Mouse (Mus musculus): Measurements from ENCODE around the gene Naga. TPM values are rescaled to one million over a fixed set of nuclear protein-coding genes. Genes with fewer than 3 reads are reported as not detected.
"Not testable (repeated sequence)": the region's sequence is repeated elsewhere in the genome, so short reads cannot be mapped to it uniquely, and the experiment has no call there.

The Naga gene
- polyA plus RNA-seq, 1 experiment from 2014 or later: 26.1 TPM

DNA sequence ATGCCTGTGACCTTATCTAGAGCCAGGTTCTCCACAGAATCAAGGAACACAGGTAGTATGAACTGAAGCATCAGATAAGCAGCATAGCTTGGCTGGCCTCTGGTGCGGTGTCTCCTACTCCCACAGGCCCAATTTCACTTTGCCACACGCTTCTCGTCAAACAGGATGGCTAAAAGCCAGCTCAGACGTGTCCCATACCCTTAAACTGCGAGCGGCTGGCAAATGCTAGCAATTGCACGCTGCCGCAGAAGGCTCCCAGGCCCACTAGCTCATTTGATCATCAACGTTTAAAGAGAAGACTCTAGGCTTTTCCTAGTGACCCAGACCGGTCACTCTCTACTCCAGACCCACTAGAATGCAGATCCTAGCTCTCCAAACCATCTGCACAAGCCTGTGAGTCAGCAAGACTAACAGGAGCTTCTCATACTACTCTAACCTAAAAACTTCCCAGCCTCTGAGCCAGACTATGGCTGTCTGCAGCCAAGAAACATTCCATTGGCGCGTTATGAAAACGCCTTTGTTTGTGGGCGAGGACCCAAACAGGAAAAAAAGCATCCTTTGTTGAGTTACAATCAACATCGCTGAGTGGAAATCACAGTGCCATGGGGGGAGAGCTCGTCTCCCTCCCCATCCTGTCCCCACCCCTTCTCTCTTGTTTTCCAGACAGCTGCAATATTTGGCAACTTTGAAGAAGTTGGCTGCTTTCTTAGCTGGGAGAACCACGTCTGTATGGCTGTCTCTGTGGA lies 37.8 kb upstream of the Naga start:
- peak; percentile 24; the same call in 1 of the 2 replicates for ATAC-seq
- WGBS: 30% methylated on average over 17 of the region's 17 CpGs

DNA sequence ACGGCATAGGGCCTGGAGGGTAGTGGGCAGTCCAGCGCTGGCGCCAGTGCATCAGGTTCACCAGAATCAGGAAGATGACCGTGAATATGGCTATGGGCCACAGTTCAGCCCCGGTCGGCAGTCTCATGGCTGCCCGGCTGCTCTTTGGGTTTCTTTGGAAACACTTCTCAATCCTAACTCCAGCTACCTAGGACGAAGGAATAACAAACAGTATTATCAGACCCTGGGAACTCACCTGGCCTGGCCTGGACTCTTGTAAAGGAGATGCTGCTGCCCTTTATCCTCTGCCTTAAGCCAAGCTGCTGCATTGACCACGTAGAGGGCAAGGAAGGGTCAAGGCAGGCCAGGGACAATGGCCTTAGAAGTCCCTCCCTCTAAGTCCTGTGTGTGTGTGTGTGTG lies 37.1 kb upstream of the Naga start:
- no peak for ATAC-seq
- no peaks in the 10 kb centered on the region for H3K27me3 ChIP-seq (replicated peaks; ENCODE audit: control insufficient read depth, insufficient read depth, low read length)
- H3K4me1 ChIP-seq (replicated peaks; ENCODE audit: control insufficient read depth, insufficient read depth, low read length): peaks cover 18% of the 10 kb centered on the region
- no peak overlapping the region for H3K9ac ChIP-seq (replicated peaks; ENCODE audit: low read depth, low read length)
- H3K27ac ChIP-seq (ENCODE audit: low read length): peak overlapping the region; percentile 41; the same call in 1 of the 2 replicates
- no peak overlapping the region for H3K4me3 ChIP-seq (replicated peaks; ENCODE audit: low read length)
- WGBS: 87% methylated on average over 9 of the region's 9 CpGs
- H3K9me3 ChIP-seq (ENCODE audit: control insufficient read depth, low read length): no peaks in the 10 kb centered on the region
- no peak overlapping the region for H3K4me2 ChIP-seq (ENCODE audit: low read length)
- no peaks in the 10 kb centered on the region for H3K36me3 ChIP-seq (ENCODE audit: control insufficient read depth, insufficient read depth)

More for the DNA sequence above, 37.8 kb upstream of the Naga start:
- no peak overlapping the region for H3K4me3 ChIP-seq (replicated peaks; ENCODE audit: low read length)
- no peak overlapping the region for H3K9ac ChIP-seq (replicated peaks; ENCODE audit: low read depth, low read length)
- H3K4me2 ChIP-seq (ENCODE audit: low read length): no peak overlapping the region
- no peaks in the 10 kb centered on the region for H3K36me3 ChIP-seq (ENCODE audit: control insufficient read depth, insufficient read depth)
- H3K27me3 ChIP-seq (replicated peaks; ENCODE audit: control insufficient read depth, insufficient read depth, low read length): no peaks in the 10 kb centered on the region
- H3K9me3 ChIP-seq (ENCODE audit: control insufficient read depth, low read length): no peaks in the 10 kb centered on the region
- peaks cover 21% of the 10 kb centered on the region for H3K4me1 ChIP-seq (replicated peaks; ENCODE audit: control insufficient read depth, insufficient read depth, low read length)
- peak overlapping the region; percentile 41 for H3K27ac ChIP-seq (ENCODE audit: low read length)

DNA sequence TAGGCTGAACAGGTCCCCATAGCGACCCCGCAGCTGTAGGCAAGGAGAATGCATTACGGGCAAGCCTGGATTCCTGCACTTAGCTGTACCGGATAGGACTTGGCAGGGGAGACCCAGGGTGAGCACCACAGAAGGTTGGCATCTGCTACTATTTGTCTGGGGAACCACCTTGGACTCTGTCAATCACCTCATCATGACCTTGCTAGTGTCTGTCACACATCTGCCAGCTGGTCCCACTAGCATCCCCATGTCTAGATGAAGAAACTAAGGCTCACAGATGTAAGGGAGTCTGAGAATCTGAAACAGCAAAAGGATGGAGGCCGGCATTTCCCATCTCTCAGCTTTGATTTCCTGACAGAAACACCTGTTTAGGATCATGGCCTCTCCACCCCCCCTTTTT lies 35.7 kb upstream of the Naga start:
- H3K9ac ChIP-seq (replicated peaks; ENCODE audit: low read depth, low read length): no peak overlapping the region
- peaks cover 13% of the 10 kb centered on the region for H3K4me1 ChIP-seq (replicated peaks; ENCODE audit: control insufficient read depth, insufficient read depth, low read length)
- no peaks in the 10 kb centered on the region for H3K36me3 ChIP-seq (ENCODE audit: control insufficient read depth, insufficient read depth)
- no peaks in the 10 kb centered on the region for H3K9me3 ChIP-seq (ENCODE audit: control insufficient read depth, low read length)
- H3K4me2 ChIP-seq (ENCODE audit: low read length): no peak overlapping the region
- ATAC-seq: no peak
- no peak overlapping the region for H3K4me3 ChIP-seq (replicated peaks; ENCODE audit: low read length)
- WGBS: 79% methylated on average over 5 of the region's 5 CpGs
- H3K27ac ChIP-seq (ENCODE audit: low read length): no peak overlapping the region
- no peaks in the 10 kb centered on the region for H3K27me3 ChIP-seq (replicated peaks; ENCODE audit: control insufficient read depth, insufficient read depth, low read length)

DNA sequence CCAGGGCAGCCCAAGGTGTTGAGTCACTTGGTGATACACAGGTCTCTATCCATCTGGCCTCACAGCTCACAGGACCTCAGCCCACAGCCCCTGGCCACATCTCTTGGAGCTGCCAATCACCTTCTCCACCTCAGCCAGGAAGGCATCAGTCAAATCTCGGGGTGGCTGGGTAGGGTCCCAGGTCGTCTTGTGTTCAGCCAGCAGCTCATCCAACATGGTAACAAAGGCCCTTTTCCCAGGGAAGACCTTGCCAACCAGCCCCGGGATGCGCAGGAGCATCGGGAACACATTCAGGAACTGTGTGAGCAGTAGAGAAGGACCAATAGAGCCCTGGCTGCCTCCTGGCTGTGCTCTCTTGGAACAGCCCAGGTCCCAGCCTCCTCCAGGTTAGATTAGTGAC lies 34.3 kb upstream of the Naga start:
- no peak overlapping the region for H3K4me3 ChIP-seq (replicated peaks; ENCODE audit: low read length)
- no peaks in the 10 kb centered on the region for H3K36me3 ChIP-seq (ENCODE audit: control insufficient read depth, insufficient read depth)
- peaks cover 13% of the 10 kb centered on the region for H3K4me1 ChIP-seq (replicated peaks; ENCODE audit: control insufficient read depth, insufficient read depth, low read length)
- H3K4me2 ChIP-seq (ENCODE audit: low read length): no peak overlapping the region
- no peaks in the 10 kb centered on the region for H3K27me3 ChIP-seq (replicated peaks; ENCODE audit: control insufficient read depth, insufficient read depth, low read length)
- no peak overlapping the region for H3K27ac ChIP-seq (ENCODE audit: low read length)
- WGBS: 85% methylated on average over 5 of the region's 5 CpGs
- no peak for ATAC-seq
- no peak overlapping the region for H3K9ac ChIP-seq (replicated peaks; ENCODE audit: low read depth, low read length)
- no peaks in the 10 kb centered on the region for H3K9me3 ChIP-seq (ENCODE audit: control insufficient read depth, low read length)

DNA sequence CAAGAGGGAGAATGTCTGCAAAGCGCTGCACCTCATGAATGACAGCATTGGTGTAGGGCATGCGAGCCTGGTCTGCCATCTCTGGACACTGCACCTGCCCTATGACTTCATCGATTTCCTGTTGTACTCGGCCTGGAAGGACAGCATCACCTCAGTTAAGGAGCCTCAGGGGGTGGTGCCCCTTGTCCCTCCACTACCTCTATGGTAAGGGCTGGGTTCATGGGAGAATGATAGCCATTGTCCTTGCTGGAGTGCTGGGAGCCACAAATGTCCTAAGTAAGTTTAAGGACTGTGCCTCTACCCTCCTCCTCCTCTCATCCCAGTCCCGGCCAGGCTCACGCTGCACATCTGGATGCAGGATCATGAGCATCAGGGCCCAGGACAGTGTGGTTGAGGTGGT lies 33.7 kb upstream of the Naga start:
- no peak for ATAC-seq
- WGBS: 88% methylated on average over 6 of the region's 6 CpGs

DNA sequence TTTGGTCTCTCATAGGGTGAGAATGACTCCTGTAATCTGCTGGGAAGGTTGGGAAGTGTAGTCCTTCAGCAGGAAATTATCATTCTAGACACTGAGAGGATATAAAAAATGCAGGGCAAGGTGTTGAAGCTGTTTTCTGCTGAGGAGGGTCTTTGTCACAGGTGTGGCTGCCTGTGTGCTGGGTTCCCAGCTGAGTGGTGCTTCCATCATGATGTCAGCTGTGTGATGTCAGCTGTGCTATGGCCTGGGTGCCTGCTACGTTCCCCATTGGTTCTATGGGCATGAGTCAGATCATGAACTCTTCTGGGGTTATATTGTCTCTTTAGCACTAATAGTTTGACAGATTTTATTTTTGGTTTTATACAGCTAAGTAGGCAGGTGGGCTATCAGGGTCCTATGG lies 30.1 kb upstream of the Naga start:
- no peaks in the 10 kb centered on the region for H3K4me1 ChIP-seq (replicated peaks; ENCODE audit: control insufficient read depth, insufficient read depth, low read length)
- H3K9ac ChIP-seq (replicated peaks; ENCODE audit: low read depth, low read length): no peak overlapping the region
- no peak overlapping the region for H3K4me2 ChIP-seq (ENCODE audit: low read length)
- H3K9me3 ChIP-seq (ENCODE audit: control insufficient read depth, low read length): no peaks in the 10 kb centered on the region
- no peak for ATAC-seq
- H3K4me3 ChIP-seq (replicated peaks; ENCODE audit: low read length): no peak overlapping the region
- WGBS: 81% methylated on average over 1 of the region's 1 CpGs
- no peaks in the 10 kb centered on the region for H3K36me3 ChIP-seq (ENCODE audit: control insufficient read depth, insufficient read depth)
- no peak overlapping the region for H3K27ac ChIP-seq (ENCODE audit: low read length)
- no peaks in the 10 kb centered on the region for H3K27me3 ChIP-seq (replicated peaks; ENCODE audit: control insufficient read depth, insufficient read depth, low read length)

More for the DNA sequence above, 33.7 kb upstream of the Naga start:
- no peaks in the 10 kb centered on the region for H3K36me3 ChIP-seq (ENCODE audit: control insufficient read depth, insufficient read depth)
- no peaks in the 10 kb centered on the region for H3K27me3 ChIP-seq (replicated peaks; ENCODE audit: control insufficient read depth, insufficient read depth, low read length)
- no peak overlapping the region for H3K4me3 ChIP-seq (replicated peaks; ENCODE audit: low read length)
- no peak overlapping the region for H3K27ac ChIP-seq (ENCODE audit: low read length)
- H3K4me2 ChIP-seq (ENCODE audit: low read length): no peak overlapping the region
- no peaks in the 10 kb centered on the region for H3K9me3 ChIP-seq (ENCODE audit: control insufficient read depth, low read length)
- peaks cover 13% of the 10 kb centered on the region for H3K4me1 ChIP-seq (replicated peaks; ENCODE audit: control insufficient read depth, insufficient read depth, low read length)
- H3K9ac ChIP-seq (replicated peaks; ENCODE audit: low read depth, low read length): no peak overlapping the region

DNA sequence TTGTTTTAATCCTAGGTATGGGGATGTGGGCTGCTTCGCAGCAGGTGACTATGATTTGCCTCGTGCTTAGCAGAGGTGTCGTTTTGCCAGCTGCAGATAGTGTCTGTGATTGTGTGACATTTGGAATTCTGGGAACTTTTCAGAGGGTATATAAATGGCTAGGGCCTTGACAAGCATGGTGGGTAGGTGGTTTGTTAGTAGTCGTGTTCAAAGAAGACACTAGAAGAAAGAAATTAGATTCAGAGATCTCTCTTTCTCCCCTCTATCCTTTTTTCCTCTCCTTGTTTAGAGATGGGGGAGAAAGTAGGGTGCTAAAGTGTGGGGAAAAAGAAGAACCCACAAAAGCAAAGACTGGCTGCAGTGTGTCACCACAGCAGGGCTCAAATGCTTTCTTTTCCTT lies 29.4 kb upstream of the Naga start:
- H3K4me3 ChIP-seq (replicated peaks; ENCODE audit: low read length): no peak overlapping the region
- H3K9ac ChIP-seq (replicated peaks; ENCODE audit: low read depth, low read length): no peak overlapping the region
- H3K27me3 ChIP-seq (replicated peaks; ENCODE audit: control insufficient read depth, insufficient read depth, low read length): no peaks in the 10 kb centered on the region
- no peaks in the 10 kb centered on the region for H3K9me3 ChIP-seq (ENCODE audit: control insufficient read depth, low read length)
- H3K36me3 ChIP-seq (ENCODE audit: control insufficient read depth, insufficient read depth): no peaks in the 10 kb centered on the region
- WGBS: 97% methylated on average over 4 of the region's 4 CpGs
- no peak overlapping the region for H3K4me2 ChIP-seq (ENCODE audit: low read length)
- no peak for ATAC-seq
- no peaks in the 10 kb centered on the region for H3K4me1 ChIP-seq (replicated peaks; ENCODE audit: control insufficient read depth, insufficient read depth, low read length)
- no peak overlapping the region for H3K27ac ChIP-seq (ENCODE audit: low read length)

DNA sequence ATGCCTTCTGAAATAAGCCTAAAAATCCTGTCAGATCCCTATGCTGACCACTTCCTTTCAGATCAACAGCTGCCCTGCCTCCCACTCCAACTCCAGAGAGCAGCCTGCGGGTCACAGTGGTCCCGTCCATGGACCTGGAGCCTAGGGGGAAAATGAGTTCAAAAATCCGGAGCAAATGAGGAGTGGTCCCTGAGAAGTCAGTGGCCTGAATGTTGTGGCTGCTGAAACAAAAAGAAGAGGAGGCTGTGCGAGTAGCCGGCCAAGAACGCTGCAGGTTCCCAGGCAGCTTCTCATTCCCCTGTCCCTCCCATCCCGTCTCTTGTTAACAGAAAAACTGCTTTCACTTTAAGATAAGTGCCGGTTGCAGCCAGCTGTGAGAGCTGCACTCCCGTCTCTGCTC lies 25.8 kb upstream of the Naga start:
- not testable (repeated sequence) for H3K36me3 ChIP-seq (ENCODE audit: control insufficient read depth, insufficient read depth); H3K4me1 ChIP-seq (replicated peaks; ENCODE audit: control insufficient read depth, insufficient read depth, low read length); H3K4me2 ChIP-seq (ENCODE audit: low read length); ATAC-seq; H3K4me3 ChIP-seq (replicated peaks; ENCODE audit: low read length); H3K27ac ChIP-seq (ENCODE audit: low read length); H3K27me3 ChIP-seq (replicated peaks; ENCODE audit: control insufficient read depth, insufficient read depth, low read length); H3K9ac ChIP-seq (replicated peaks; ENCODE audit: low read depth, low read length); H3K9me3 ChIP-seq (ENCODE audit: control insufficient read depth, low read length)
- WGBS: 9% methylated on average over 6 of the region's 9 CpGs

DNA sequence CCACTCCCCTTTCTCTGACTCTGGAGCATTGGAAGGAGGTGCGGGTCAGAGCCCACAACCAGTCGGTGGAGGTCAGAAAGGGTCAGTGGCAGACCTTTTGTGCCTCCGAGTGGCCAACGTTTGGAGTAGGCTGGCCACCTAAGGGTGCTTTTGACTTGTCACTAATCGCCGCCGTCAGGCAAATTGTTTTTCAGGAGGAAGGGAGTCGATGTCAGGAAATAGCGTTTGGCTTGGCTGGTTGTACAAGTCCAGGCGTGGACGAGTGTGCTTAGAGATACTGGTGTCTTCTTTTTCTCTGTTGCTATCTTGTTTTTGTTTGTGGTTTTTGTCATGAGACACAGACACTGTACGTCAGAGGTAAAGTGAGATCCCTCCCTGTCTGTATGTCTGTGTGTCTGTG lies 25.1 kb upstream of the Naga start:
- H3K4me2 ChIP-seq (ENCODE audit: low read length); H3K36me3 ChIP-seq (ENCODE audit: control insufficient read depth, insufficient read depth); H3K9ac ChIP-seq (replicated peaks; ENCODE audit: low read depth, low read length); H3K4me1 ChIP-seq (replicated peaks; ENCODE audit: control insufficient read depth, insufficient read depth, low read length); H3K27ac ChIP-seq (ENCODE audit: low read length); H3K27me3 ChIP-seq (replicated peaks; ENCODE audit: control insufficient read depth, insufficient read depth, low read length); ATAC-seq; H3K4me3 ChIP-seq (replicated peaks; ENCODE audit: low read length); H3K9me3 ChIP-seq (ENCODE audit: control insufficient read depth, low read length): not testable (repeated sequence)
- 78% methylated on average over 7 of the region's 12 CpGs for WGBS

DNA sequence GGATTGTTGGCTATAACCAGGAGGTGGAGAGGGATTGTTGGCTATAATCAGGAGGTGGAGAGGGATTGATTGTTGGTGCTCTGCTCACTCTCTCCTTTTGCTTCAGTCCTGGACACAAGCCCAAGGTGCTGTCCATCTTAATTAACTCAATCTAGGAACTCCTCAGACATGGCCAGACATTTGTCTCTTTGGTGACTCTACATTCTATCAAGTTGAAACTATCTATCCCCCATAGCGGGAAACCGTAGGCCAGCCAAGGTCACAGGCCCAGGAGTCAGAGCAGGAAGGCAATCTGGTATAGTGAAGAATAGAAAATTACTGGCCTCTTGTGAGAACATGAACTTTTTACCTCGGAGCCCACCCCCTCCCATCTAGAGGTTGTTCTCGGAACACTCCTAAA lies 23.5 kb upstream of the Naga start:
- ATAC-seq: no peak
- H3K4me3 ChIP-seq (replicated peaks; ENCODE audit: low read length): no peak overlapping the region
- H3K9me3 ChIP-seq (ENCODE audit: control insufficient read depth, low read length): no peaks in the 10 kb centered on the region
- H3K4me2 ChIP-seq (ENCODE audit: low read length): no peak overlapping the region
- H3K27ac ChIP-seq (ENCODE audit: low read length): no peak overlapping the region
- WGBS: 99% methylated on average over 3 of the region's 4 CpGs
- H3K27me3 ChIP-seq (replicated peaks; ENCODE audit: control insufficient read depth, insufficient read depth, low read length): no peaks in the 10 kb centered on the region
- no peaks in the 10 kb centered on the region for H3K36me3 ChIP-seq (ENCODE audit: control insufficient read depth, insufficient read depth)
- H3K4me1 ChIP-seq (replicated peaks; ENCODE audit: control insufficient read depth, insufficient read depth, low read length): no peaks in the 10 kb centered on the region
- H3K9ac ChIP-seq (replicated peaks; ENCODE audit: low read depth, low read length): no peak overlapping the region

All from forebrain, embryonic 16.5 days (tissue).